Mouse (Mus musculus): ENCODE measurements around the gene Rabif.

The Rabif gene

DNA sequence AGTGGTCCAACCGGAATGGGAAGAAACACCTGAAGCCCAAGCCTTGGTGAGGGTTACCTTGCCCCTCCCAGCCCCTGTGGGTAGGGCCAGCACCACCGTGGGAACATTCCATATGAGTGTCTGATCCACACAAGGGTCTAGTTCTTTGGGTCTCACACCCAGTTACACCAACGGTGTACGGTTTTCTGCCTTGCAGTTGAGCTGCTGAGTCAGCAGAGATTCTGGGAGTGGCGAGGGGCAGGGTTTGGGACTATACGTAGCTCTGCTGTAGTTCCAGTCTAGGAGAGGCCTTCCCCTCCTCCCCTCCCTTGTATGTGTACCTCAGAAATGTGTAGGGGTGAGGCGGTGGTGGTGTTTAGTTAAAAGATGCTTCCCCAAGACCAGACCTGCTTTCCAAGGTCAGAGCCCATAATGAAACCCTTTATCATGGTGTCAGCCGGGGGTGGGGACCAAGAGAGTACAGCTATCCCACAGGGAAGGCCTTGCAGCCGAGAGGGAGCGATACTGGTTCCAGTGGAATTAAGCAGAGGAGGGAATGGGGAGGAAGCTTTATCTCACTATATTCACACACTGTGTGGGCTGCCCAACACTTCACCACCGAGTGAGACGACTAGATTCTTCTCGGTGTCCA, 60.9 kb downstream of the Rabif start:
- DNase-seq (ENCODE audit: low spot score) = no peak

GRCm38 (mm10) chr1:134555871-134556670, 61.6 kb downstream of the Rabif start:
- no peak for DNase-seq (ENCODE audit: low spot score)

DNA sequence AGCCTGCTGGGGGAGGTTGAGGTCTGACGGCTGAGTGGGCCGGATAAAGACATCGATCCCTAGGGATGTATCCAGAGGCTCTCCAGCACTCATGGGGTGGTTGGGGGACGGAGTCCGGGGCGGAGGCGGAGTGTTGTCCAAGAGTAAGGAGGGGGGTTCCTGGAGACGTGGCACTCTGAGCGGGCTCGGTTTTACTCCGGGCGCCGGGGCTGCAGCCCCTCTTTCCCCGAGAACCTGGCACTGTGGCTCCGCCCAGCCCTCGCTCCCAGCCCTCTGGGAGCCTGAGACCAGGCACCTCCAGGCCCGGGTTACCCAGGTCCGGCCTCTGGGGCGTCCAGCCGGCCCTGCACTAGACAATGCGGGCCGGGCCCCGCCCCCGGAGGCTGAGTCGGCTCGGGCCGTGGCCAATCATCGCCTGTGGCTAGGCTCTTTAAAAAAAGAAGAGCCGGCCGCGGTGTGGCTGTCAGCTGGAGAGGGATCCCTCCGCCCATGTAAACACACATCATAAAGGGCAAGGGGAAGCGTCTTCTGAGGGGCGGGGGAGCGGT, 62.3 kb downstream of the Rabif start:
- DNase-seq (ENCODE audit: low spot score) = peak; percentile 89

All from layer of hippocampus, adult 9-10 months (tissue).